In genomic region chr1:119322279-119322995, GRCm38 (mm10) we compare ENCODE assay signal across 14 mouse cellular contexts.
"Had no signal": no experiment of that assay in that cellular context is flagged by ENCODE, and none has a peak within 500 bp of the region (broad histone marks: within the 10 kb centered on the region; RNA-seq: fewer than 3 reads in every experiment).

No protein-coding gene starts in this region.

- ATAC-seq: liver, embryonic 12.5 days; midbrain, embryonic 13.5 days had no signal

- H3K36me3 ChIP-seq: limb, embryonic 15.5 days; liver, embryonic 12.5 days; midbrain, embryonic 13.5 days; neural tube, embryonic 15.5 days had no signal

- H3K4me3 ChIP-seq: limb, embryonic 15.5 days; liver, embryonic 12.5 days; midbrain, embryonic 13.5 days; myocyte; neural tube, embryonic 15.5 days had no signal

- H3K4me1 ChIP-seq: limb, embryonic 15.5 days; liver, embryonic 12.5 days; midbrain, embryonic 13.5 days; neural tube, embryonic 15.5 days had no signal

- H3K9ac ChIP-seq: limb, embryonic 15.5 days; liver, embryonic 12.5 days; lung, embryonic 14.5 days; midbrain, embryonic 13.5 days; neural tube, embryonic 15.5 days had no signal

- H3K27ac ChIP-seq: limb, embryonic 15.5 days; liver, embryonic 12.5 days; midbrain, embryonic 13.5 days; neural tube, embryonic 15.5 days had no signal

- H3K27me3 ChIP-seq: limb, embryonic 15.5 days; liver, embryonic 12.5 days; neural tube, embryonic 15.5 days had no signal

- H3K4me2 ChIP-seq: limb, embryonic 15.5 days; liver, embryonic 12.5 days; lung, embryonic 14.5 days; midbrain, embryonic 13.5 days; neural tube, embryonic 15.5 days had no signal

- H3K9me3 ChIP-seq: limb, embryonic 15.5 days; liver, embryonic 12.5 days; midbrain, embryonic 13.5 days; neural tube, embryonic 15.5 days had no signal

- DNase-seq: kidney, adult 2 months; kidney, postnatal 25 days; layer of hippocampus, adult 9-11 months; layer of hippocampus, postnatal 36 days; lung, embryonic 14.5 days; right cerebral cortex, adult 18-20 months; right cerebral cortex, postnatal 25 days; thymus, adult 18-20 months; thymus, postnatal 14 days had no signal
